Mouse (Mus musculus) kidney, adult 2 months (tissue): ENCODE results near the gene Prkcz.

Source experiments
- CTCF ChIP-seq: fragments of 200-500 bp; conservative IDR thresholded peaks from 2 replicates; pipeline ENCODE4 v1.5.1; 2011; ENCODE audit warnings: low read depth, mild to moderate bottlenecking, control low read depth, low read length, moderate library complexity, mixed read lengths; ENCODE audit not compliant: insufficient read depth, insufficient read length
- POLR2A ChIP-seq: fragments of 200-500 bp; IDR thresholded peaks from one replicate; pipeline ENCODE4 v1.6.1; 2011; ENCODE audit warnings: low read depth, low read length, control low read depth

- TF ChIP-seq CTCF (no peak), POLR2A (no peak)
Observed at GRCm38 (mm10) chr4:155217241-155218103, 143.7 kb downstream of the Prkcz start.
